Mouse (Mus musculus): ENCODE data around the gene Adam17.
A peak's percentile ranks its signal among the peaks of the same experiment; 100 is the strongest.

Gene Adam17

DNA sequence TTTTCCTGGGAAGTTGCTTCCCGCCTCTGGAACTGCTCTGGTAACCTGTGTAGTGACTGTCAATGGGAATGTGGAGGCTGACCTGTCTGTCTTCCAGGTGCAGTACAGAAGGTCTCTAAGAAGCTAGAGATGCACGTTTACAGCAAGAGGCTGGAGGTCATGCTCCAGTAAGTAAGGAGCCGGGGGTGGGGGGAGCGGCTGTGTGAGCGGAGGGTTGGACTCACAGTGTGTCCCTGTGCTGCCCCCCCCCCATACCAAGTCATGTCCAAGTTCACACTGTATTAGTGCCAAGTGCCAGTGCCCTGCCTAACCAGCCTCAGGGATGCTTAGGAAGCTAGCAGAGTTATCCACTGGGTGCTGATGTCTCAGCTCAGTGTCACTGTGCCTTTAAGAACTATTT, 61.2 kb downstream of the Adam17 start:
- no peak for DNase-seq (ENCODE audit: low spot score in 2 of 2)

GRCm38 (mm10) chr12:21306721-21307120, 66.7 kb downstream of the Adam17 start:
- no peak for DNase-seq (ENCODE audit: low spot score in 2 of 2)

DNA sequence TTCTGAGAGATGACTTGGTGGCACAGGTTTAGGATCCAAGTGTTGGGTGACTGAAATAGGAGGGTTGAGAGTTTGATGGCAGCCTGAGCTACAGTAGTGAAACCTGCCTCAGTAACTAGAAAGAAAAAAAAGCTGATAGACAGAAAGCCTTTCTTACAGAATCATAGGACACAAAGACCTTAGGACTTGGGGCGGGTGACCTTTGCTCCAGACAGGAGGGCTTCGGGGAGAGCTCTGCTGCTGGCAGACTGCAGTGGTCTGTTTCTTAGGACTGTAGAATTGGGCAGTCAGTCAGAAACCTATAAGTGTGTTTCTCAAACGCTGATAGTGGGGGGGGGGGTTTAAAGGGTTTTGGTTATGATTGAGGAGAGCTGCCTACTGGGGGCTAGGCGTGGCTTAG, 67.7 kb downstream of the Adam17 start:
- no peak for DNase-seq (ENCODE audit: low spot score in 2 of 2)

DNA sequence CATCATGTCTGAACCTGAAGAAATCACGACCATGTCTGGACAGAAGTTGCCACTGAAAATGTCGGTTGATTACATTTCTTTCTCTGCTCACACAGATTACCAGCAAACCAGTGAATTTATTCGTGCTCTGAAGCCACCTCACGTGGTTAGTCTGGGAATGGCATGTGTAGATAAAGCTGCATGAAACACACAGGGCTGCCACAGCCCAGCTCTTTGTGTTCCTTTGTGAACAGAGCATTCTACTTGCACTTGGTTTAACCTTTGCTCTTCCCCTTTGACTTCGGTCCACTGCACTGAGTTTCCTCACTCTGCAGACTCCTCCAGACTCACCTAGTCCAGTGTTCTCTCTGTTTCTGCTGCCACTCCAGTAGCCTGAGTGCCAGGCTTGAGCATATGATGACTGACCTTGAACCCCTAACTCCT, 71.1 kb downstream of the Adam17 start:
- DNase-seq (ENCODE audit: low spot score in 2 of 2), result no peak

GRCm38 (mm10) chr12:21301932-21302331, 71.5 kb downstream of the Adam17 start:
- no peak for DNase-seq (ENCODE audit: low spot score in 2 of 2)

DNA sequence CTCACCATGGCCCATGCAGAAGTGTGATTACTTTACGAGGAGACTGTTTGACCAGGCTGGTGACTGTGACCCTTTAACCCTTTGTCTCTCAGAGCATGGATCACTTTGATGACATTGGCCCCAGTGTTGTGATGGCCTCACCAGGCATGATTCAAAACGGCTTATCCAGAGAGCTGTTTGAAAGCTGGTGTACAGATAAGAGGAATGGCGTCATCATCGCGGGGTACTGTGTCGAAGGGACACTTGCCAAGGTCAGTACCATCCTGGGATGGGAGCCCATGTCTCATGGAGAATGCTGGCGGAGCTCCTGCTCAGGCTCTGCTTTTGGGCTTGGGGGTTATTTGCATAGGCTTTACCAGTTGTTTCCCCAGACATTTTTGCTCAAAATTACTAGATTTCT, 72.1 kb downstream of the Adam17 start:
- DNase-seq (ENCODE audit: low spot score in 2 of 2), result peak in 1 of 2 experiments; percentile 31

GRCm38 (mm10) chr12:21298856-21299255, 74.6 kb downstream of the Adam17 start:
- DNase-seq (ENCODE audit: low spot score in 2 of 2), result no peak

DNA sequence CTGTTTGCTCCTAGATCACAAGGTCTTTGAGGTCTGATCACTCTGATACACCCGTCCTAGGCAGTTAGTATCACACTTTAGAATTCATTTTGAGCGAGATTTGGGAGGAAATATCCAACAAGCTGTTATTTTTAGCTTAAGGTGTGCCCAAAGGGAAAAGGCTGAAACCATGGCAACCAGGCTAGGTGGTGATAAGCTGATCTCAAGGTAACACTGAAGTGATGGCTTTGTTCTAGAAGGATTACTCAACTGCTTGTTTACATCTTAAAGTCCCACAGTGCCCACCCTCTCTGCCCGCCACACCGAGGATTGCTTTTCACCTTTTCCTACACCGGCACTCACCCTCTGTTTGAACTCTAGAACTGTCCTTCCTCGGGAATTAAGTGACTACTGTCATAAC, 83.8 kb downstream of the Adam17 start:
- no peak for DNase-seq (ENCODE audit: low spot score in 2 of 2)

DNA sequence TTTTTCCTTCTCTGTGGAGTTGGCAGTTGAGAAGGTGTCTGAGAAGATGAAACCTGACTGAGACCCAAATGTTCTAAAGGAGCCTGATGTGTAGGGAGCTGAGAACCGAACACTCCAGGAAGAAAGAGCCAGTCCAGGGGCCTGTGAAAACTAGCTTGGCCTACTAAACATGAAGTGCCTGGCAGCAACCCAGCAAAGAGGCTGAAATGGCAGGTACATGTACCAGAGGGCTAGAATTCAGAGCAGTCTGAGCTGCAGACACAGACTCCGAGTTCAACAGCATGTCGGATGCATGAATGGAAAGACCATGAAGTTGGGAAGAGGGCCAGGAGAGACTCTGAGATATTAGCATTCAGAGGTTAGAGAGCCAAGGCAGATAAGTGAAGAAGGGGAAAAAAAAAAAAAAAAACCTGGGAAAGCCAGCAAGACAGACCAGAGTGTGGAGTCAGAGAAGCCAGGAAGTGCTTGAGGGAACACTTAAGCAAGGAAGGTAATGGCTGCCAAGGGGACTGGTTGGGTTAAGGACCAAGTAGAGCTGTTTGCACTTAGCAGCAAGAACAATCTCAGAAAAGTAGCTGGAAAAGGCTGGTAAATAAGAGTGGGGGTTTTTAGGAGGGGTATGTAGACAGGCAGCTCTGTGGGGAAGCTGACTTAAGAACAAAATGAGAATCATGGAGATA, 84.6 kb downstream of the Adam17 start:
- no peak for DNase-seq (ENCODE audit: low spot score in 2 of 2)

DNA sequence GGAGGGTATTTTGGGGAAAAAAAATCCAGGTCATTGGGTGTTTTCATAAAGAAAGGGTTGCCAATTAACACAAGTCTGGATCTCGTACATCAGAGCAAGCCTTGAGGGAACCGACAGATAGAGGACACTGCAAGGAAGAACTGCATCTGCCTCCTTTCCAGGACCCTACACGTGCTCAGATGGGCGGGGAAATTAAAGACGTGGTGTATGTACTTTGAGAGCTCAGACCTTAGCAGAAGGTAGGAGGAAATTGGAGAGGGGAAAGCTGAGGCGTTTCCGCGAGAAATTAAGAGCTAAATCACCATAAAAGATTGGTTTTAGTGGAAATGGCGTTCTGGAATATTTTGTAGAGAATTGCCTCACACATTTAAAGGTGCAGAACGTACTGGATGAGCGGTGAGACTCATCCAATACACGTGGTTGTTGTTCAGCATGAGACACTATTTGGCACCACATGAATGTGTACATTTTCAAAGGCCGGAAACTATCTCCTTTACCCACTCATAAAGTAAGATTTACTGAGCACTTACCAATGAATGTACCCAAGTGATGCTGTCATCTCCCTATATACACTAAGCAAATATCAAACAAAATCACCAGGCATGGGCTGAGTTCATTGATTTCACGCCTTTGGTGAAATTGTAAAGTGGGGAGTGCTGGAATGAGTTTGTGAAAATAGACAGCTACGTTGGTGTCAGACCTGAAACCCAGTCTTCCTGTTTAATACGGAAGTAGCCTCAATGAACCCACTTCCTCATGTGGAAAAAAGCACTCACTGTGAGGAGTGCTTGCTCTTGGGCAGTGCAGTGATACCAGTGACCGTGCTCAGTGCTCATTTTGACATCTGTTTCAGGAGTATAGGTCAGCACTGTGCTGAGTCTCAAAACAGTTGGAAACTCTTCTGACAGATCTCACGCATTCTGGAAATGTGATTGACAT, 86.5 kb downstream of the Adam17 start:
- DNase-seq (ENCODE audit: low spot score in 2 of 2), result peak; percentile 10 to 18

GRCm38 (mm10) chr12:21286243-21286622, 87.2 kb downstream of the Adam17 start, which contains the start of gene Itgb1bp1:
Itgb1bp1 (minus strand) TSS chr12:21286284.
- DNase-seq (ENCODE audit: low spot score in 2 of 2), result peak; percentile 97 to 99

DNA sequence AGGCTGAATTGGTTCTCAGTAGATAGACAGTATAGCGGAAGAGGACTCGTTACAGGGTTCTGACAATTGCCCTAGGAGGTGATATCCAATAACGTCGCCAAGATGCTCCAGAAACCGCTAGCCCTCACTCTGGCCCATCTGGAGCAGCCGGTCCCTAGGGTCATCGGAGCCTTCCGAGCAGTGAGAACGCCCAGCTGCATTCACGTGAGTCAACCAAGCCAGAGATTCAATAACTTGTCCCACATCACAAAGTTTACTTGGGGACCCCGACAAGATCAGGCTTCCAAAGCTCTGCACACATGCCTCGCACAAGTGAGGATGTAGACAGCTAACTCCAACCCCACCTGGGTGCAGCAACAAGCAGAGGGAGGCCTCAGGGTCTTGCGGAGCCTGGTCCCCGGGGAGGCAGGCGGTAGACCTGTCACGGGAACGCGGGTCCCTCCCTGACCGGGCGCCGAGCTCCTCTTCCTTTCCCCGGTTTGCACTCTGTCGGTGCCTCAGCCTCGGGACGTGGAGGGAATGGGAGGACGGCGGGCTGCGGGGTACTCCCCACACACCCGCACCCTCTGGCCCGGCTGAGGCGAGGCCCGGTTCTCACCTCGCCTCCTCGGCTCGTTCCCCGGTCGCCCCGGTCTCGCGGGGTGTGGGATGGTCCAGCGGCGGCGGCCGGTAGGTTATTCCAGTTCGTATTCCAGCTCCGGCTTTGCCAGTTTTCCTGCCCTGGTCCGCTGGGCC, 87.8 kb downstream of the Adam17 start:
- DNase-seq (ENCODE audit: low spot score in 2 of 2), result no peak

GRCm38 (mm10) chr12:21284761-21285441, 88.5 kb downstream of the Adam17 start, which contains the start of gene Cpsf3:
Cpsf3 (plus strand) TSS chr12:21285391.
- no peak for DNase-seq (ENCODE audit: low spot score in 2 of 2)

DNA sequence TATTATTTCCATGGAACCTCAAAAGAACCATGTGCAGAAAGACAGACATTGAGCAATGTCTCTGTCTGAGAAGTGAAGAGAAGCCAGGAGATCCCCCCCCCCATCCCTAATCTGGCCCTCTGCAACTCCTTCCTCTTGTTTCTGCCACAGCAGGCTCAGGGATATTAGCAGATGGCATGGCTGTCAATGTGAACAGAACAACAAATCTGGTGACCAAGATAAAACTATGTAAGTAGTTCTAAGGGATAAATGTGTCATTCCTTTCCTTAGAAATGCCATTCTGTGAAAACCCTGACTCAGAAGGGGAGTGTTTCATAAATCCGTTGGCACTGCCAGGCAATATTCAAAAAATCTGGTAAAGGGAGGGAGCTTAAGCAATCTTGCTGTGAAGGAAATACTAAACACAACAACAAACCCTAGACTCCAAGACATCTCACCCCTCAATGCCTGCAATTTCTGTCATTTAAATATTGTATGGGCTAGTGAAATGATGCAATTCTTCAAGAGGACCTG, 96.0 kb downstream of the Adam17 start:
- DNase-seq (ENCODE audit: low spot score in 2 of 2), result no peak

DNA sequence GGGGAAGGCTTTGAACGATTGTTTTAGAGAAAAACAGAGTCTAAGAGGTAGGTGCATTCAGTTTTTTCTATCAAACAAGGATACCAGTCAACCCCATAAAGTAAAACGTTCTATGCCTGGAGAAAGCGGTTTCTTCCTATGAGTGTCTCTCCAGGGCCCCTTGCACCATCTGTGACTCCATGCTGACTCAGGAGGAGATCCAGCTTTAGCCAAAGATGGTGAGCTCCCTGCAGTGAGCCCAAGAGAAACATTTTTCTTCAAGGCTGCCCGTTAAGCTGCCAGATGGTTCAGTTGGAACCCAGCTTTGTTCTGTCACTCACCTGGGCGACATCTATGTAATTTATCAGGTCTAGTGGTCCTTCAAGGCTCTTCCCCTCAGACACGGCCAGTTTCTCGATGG, 99.0 kb downstream of the Adam17 start:
- no peak for DNase-seq (ENCODE audit: low spot score in 2 of 2)
